Mouse (Mus musculus) ES-E14 (cell line): ENCODE data around the gene H2al1k.
A peak's percentile ranks its signal among the peaks of the same experiment; 100 is the strongest.
"Not testable (repeated sequence)": the region's sequence is repeated elsewhere in the genome, so short reads cannot be mapped to it uniquely, and the experiment has no call there.

Experiments used
- ZC3H11A ChIP-seq: IDR thresholded peaks from 2 replicates; pipeline ENCODE4 v1.6.1; 2012; ENCODE audit warnings: low read depth, mild to moderate bottlenecking, inconsistent platforms, low read length, borderline replicate concordance
- ZNF384 ChIP-seq: IDR thresholded peaks from 2 replicates; pipeline ENCODE4 v1.6.1; 2012; ENCODE audit warnings: low read depth, low read length, inconsistent platforms

- TF ChIP-seq ZC3H11A = not testable (repeated sequence)
- peak; percentile 41; the same call in 1 of the 2 replicates for TF ChIP-seq ZNF384
These were observed 15.4 kb upstream of the H2al1k start for GRCm38 (mm10) chrX:9334996-9335395.
